Mouse (Mus musculus): ENCODE measurements around the gene Piwil4.
"Not testable (repeated sequence)": the region's sequence is repeated elsewhere in the genome, so short reads cannot be mapped to it uniquely, and the experiment has no call there.

- TF ChIP-seq POLR2A (IDR thresholded peaks at IDR 0.05; ENCODE audit: low read depth, low read length); CHD2 (IDR thresholded peaks at IDR 0.05; ENCODE audit: low read length); ETS1 (conservative IDR thresholded peaks at IDR 0.05; ENCODE audit: low read depth, low read length); CTCF (conservative IDR thresholded peaks at IDR 0.05 in 1 of 2, IDR thresholded peaks at IDR 0.05 in 1 of 2; ENCODE audit: low read depth in 2 of 2, low read length in 2 of 2); EP300 (IDR thresholded peaks at IDR 0.05; ENCODE audit: low read length); NRF1 (IDR thresholded peaks at IDR 0.05; ENCODE audit: low read depth, low read length); ZC3H11A (IDR thresholded peaks at IDR 0.05; ENCODE audit: low read depth, low read length); MAFK (IDR thresholded peaks at IDR 0.05; ENCODE audit: insufficient replicate concordance, low read length); KAT2A (IDR thresholded peaks at IDR 0.05; ENCODE audit: insufficient replicate concordance, low read length); ZKSCAN1 (IDR thresholded peaks at IDR 0.05; ENCODE audit: borderline replicate concordance, low read depth, low read length); SMC3 (IDR thresholded peaks at IDR 0.05; ENCODE audit: low read depth, low read length); SIN3A (IDR thresholded peaks at IDR 0.05; ENCODE audit: low read length): not testable (repeated sequence)
Measured at GRCm38 (mm10) chr9:14671965-14672364, 68.6 kb downstream of the Piwil4 start.
